Mouse (Mus musculus) spleen, postnatal 36 days (tissue): ENCODE results near the gene Trpm3.

Experiments used
- DNase-seq, 2 experiments: peaks; one replicate each; pipeline ENCODE4 v3.0.0; 2022; ENCODE audit warnings: low spot score in 2 of 2, mixed read lengths in 1 of 2

Gene Trpm3

GRCm38 (mm10) chr19:22739240-22739639 is 600.4 kb downstream of the Trpm3 start:
- DNase-seq, result no peak

- no peak for DNase-seq
These were observed 614.5 kb downstream of the Trpm3 start for GRCm38 (mm10) chr19:22753311-22753809.

- DNase-seq, result no peak
These were observed 615.2 kb downstream of the Trpm3 start for GRCm38 (mm10) chr19:22754071-22754470.

GRCm38 (mm10) chr19:22754498-22754897 is 615.7 kb downstream of the Trpm3 start:
- no peak for DNase-seq

GRCm38 (mm10) chr19:22758496-22758895 is 619.6 kb downstream of the Trpm3 start:
- DNase-seq, result no peak

GRCm38 (mm10) chr19:22768242-22768641 is 629.4 kb downstream of the Trpm3 start:
- no peak for DNase-seq

- no peak for DNase-seq
These were observed 636.4 kb downstream of the Trpm3 start for GRCm38 (mm10) chr19:22775191-22775695.

- no peak for DNase-seq
These were observed 641.5 kb downstream of the Trpm3 start for GRCm38 (mm10) chr19:22780192-22780843.

GRCm38 (mm10) chr19:22781579-22781978 is 642.7 kb downstream of the Trpm3 start:
- no peak for DNase-seq

GRCm38 (mm10) chr19:22783745-22784144 is 644.9 kb downstream of the Trpm3 start:
- DNase-seq, result no peak

- no peak for DNase-seq
These were observed 650.9 kb downstream of the Trpm3 start for GRCm38 (mm10) chr19:22789753-22790152.

- no peak for DNase-seq
These were observed 658.1 kb downstream of the Trpm3 start for GRCm38 (mm10) chr19:22796996-22797395.

GRCm38 (mm10) chr19:22800471-22800870 is 661.6 kb downstream of the Trpm3 start:
- DNase-seq, result no peak

GRCm38 (mm10) chr19:22803396-22803795 is 664.5 kb downstream of the Trpm3 start:
- no peak for DNase-seq

GRCm38 (mm10) chr19:22804311-22804710 is 665.5 kb downstream of the Trpm3 start:
- no peak for DNase-seq

GRCm38 (mm10) chr19:22810247-22810646 is 671.4 kb downstream of the Trpm3 start:
- no peak for DNase-seq

GRCm38 (mm10) chr19:22821741-22822140 is 682.9 kb downstream of the Trpm3 start:
- DNase-seq, result no peak

- DNase-seq, result no peak
These were observed 684.7 kb downstream of the Trpm3 start for GRCm38 (mm10) chr19:22823491-22823981.

GRCm38 (mm10) chr19:22825812-22826211 is 687.0 kb downstream of the Trpm3 start:
- DNase-seq, result no peak

- DNase-seq, result no peak
These were observed 689.4 kb downstream of the Trpm3 start for GRCm38 (mm10) chr19:22828198-22828742.

GRCm38 (mm10) chr19:22841081-22842040 is 702.5 kb downstream of the Trpm3 start:
- DNase-seq, result no peak

GRCm38 (mm10) chr19:22842697-22843096 is 703.9 kb downstream of the Trpm3 start:
- no peak for DNase-seq
